Mouse (Mus musculus): ENCODE results near the gene Crhbp. TPM values are rescaled to one million over a fixed set of nuclear protein-coding genes. Genes with fewer than 3 reads are reported as not detected.

Gene Crhbp
- polyA plus RNA-seq (2014; fragmentation: Nextera tagmentation; extraction: Ambion mirVana) = 0.17 TPM in 1 of 2 replicates, not detected in the other

DNA sequence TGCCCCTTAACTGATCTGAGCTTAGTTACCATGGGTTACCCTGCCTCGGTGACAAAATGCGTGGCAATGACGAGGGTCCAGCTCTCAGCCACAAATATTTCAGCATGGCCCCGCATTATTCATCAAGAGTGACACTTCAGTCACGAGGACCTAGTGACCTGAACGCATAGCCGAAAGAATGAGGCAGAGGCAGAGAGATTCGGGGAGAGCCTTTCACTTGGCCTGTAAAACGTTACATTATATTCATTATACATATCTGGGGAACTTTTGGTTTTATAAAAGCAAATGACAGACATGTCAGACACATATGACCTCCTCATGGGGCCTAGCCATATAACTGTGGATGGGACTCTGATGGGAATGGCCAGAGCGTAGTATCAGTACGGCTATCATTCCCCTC lies at the start of gene Crhbp:
Crhbp (minus strand) TSS at position 101 of the 400 bp plus-strand sequence.
- peak within 1 kb of the TSS; percentile 45 for H3K4me3 ChIP-seq (ENCODE audit: low read depth, low read length)
- no peak for ATAC-seq (replicated peaks; ENCODE audit: insufficient number of reproducible peaks, low FRiP score, low TSS enrichment)
- peaks cover 37% of the 10 kb centered on the region for H3K27me3 ChIP-seq (ENCODE audit: control insufficient read depth, insufficient read depth, low read length)
- no peak within 1 kb of the TSS for H3K27ac ChIP-seq (ENCODE audit: low read depth, low read length)
- 51% methylated on average over 11 of the region's 11 CpGs for WGBS (ENCODE audit: insufficient replicate concordance)
- H3K9me3 ChIP-seq (replicated peaks; ENCODE audit: control insufficient read depth, low read length) = no peaks in the 10 kb centered on the region
- peak within 1 kb of the TSS; percentile 81 for H3K4me2 ChIP-seq
- no peaks in the 10 kb centered on the region for H3K4me1 ChIP-seq (ENCODE audit: control insufficient read depth, insufficient read depth, low read length)
- no peak within 1 kb of the TSS for H3K9ac ChIP-seq (ENCODE audit: low read depth, low read length)
- H3K36me3 ChIP-seq (ENCODE audit: control insufficient read depth, insufficient read depth, low read length) = no peaks in the 10 kb centered on the region

DNA sequence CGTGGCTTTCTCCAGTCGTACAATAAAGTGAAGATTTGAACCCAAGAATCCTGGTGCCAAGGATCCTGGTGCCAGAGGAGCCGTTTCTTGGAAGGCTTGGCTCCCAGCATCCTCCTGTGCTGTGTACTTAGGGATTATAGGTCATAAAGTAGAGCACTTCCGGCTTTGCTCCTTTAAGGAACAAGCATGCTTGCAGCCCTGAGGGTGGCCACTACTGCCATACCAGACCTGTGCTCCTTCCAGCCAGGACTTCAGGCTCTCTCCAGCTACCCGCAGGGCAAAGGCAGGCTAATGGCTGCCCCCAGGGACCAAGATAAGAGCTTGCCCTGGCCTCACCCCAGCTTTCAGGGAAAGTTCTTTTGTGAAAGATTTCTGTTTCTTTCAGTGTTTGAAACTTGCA lies 48.6 kb upstream of the Crhbp start:
- ATAC-seq (replicated peaks; ENCODE audit: insufficient number of reproducible peaks, low FRiP score, low TSS enrichment) = no peak
- no peak overlapping the region for H3K4me3 ChIP-seq (ENCODE audit: low read depth, low read length)
- no peak overlapping the region for H3K4me2 ChIP-seq
- H3K4me1 ChIP-seq (ENCODE audit: control insufficient read depth, insufficient read depth, low read length) = peaks cover 18% of the 10 kb centered on the region; the same call in 1 of the 2 replicates
- no peaks in the 10 kb centered on the region for H3K9me3 ChIP-seq (replicated peaks; ENCODE audit: control insufficient read depth, low read length)
- no peaks in the 10 kb centered on the region for H3K27me3 ChIP-seq (ENCODE audit: control insufficient read depth, insufficient read depth, low read length)
- WGBS (ENCODE audit: insufficient replicate concordance) = 56% methylated on average over 5 of the region's 5 CpGs
- H3K9ac ChIP-seq (ENCODE audit: low read depth, low read length) = no peak overlapping the region
- H3K36me3 ChIP-seq (ENCODE audit: control insufficient read depth, insufficient read depth, low read length) = no peaks in the 10 kb centered on the region
- no peak overlapping the region for H3K27ac ChIP-seq (ENCODE audit: low read depth, low read length)

DNA sequence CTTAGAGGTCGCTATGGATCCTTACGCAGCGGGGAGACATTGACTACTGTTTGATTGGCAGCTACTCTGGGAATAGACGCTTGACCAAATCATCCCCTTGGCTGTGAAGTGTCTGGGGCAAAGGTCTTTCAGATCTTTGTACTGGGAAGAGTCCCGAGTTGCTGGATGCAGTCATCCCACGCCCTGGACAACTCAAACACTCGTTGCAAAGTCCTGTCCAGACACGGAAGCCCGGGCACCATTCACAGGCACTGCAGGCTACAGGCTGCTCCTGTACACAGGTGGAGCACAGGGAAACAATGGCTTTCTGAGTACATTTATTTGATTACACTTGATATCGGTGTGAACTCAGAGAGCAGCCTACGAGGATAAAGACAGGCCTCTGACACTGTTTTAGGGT lies 46.6 kb upstream of the Crhbp start:
- WGBS (ENCODE audit: insufficient replicate concordance) = 61% methylated on average over 11 of the region's 11 CpGs
- Histone ChIP-seq H3K4me3 (ENCODE audit: low read depth, low read length) (no peak overlapping the region), H3K27me3 (ENCODE audit: control insufficient read depth, insufficient read depth, low read length) (no peaks in the 10 kb centered on the region), H3K4me2 (no peak overlapping the region), H3K36me3 (ENCODE audit: control insufficient read depth, insufficient read depth, low read length) (no peaks in the 10 kb centered on the region), H3K4me1 (ENCODE audit: control insufficient read depth, insufficient read depth, low read length) (peaks cover 18% of the 10 kb centered on the region; the same call in 1 of the 2 replicates), H3K27ac (ENCODE audit: low read depth, low read length) (no peak overlapping the region), H3K9me3 (replicated peaks; ENCODE audit: control insufficient read depth, low read length) (no peaks in the 10 kb centered on the region), H3K9ac (ENCODE audit: low read depth, low read length) (no peak overlapping the region)
- ATAC-seq (replicated peaks; ENCODE audit: insufficient number of reproducible peaks, low FRiP score, low TSS enrichment) = no peak

DNA sequence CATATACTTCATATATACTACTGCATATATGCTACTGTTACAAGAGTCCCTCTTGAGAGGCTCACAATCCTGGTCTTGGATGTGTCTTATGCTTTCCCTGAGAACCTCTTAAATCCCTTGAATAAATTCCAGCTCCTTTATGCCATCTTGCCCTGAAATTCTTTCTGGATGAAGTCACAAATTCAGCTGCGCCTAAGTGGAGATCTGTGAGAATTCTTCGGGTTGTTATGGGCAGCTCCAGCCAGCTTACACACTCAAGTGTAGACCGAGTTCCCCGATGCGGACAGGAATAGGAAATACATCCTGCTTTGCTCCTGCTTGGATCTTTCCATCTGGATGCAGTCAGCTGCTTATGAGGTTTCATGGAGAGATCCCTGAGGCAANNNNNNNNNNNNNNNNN lies 39.9 kb upstream of the Crhbp start:
- Histone ChIP-seq H3K4me2 (no peak overlapping the region), H3K4me3 (ENCODE audit: low read depth, low read length) (no peak overlapping the region), H3K27ac (ENCODE audit: low read depth, low read length) (no peak overlapping the region), H3K27me3 (ENCODE audit: control insufficient read depth, insufficient read depth, low read length) (peaks cover 2% of the 10 kb centered on the region; the same call in 1 of the 2 replicates), H3K9me3 (replicated peaks; ENCODE audit: control insufficient read depth, low read length) (no peaks in the 10 kb centered on the region), H3K4me1 (ENCODE audit: control insufficient read depth, insufficient read depth, low read length) (no peaks in the 10 kb centered on the region), H3K9ac (ENCODE audit: low read depth, low read length) (no peak overlapping the region), H3K36me3 (ENCODE audit: control insufficient read depth, insufficient read depth, low read length) (no peaks in the 10 kb centered on the region)
- WGBS (ENCODE audit: insufficient replicate concordance) = 37% methylated on average over 5 of the region's 5 CpGs
- ATAC-seq (replicated peaks; ENCODE audit: insufficient number of reproducible peaks, low FRiP score, low TSS enrichment) = no peak

DNA sequence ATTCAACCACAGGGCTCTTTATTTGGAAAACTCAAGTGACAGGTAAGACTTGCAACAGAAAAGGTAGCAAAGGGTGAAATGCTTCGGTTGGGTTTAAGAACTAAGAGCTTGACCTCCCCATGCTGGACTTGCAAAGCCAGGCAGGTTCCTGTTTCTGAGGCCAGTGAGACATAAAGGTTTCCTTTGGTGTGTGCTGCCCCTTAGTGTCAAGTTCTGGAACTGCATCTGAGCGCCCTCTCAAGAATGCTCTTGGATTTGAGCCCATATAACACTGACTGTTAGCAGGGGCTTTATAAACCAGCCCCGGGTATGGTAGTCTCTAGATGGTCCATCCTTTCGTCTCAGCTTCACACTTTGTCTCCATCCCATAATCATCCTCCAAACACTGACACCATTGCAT lies 36.7 kb upstream of the Crhbp start:
- no peaks in the 10 kb centered on the region for H3K9me3 ChIP-seq (replicated peaks; ENCODE audit: control insufficient read depth, low read length)
- 11% methylated on average over 4 of the region's 4 CpGs for WGBS (ENCODE audit: insufficient replicate concordance)
- H3K4me1 ChIP-seq (ENCODE audit: control insufficient read depth, insufficient read depth, low read length) = no peaks in the 10 kb centered on the region
- H3K27ac ChIP-seq (ENCODE audit: low read depth, low read length) = no peak overlapping the region
- H3K36me3 ChIP-seq (ENCODE audit: control insufficient read depth, insufficient read depth, low read length) = no peaks in the 10 kb centered on the region
- no peak overlapping the region for H3K4me2 ChIP-seq
- no peak for ATAC-seq (replicated peaks; ENCODE audit: insufficient number of reproducible peaks, low FRiP score, low TSS enrichment)
- no peak overlapping the region for H3K9ac ChIP-seq (ENCODE audit: low read depth, low read length)
- no peak overlapping the region for H3K4me3 ChIP-seq (ENCODE audit: low read depth, low read length)
- peaks cover 3% of the 10 kb centered on the region; the same call in 1 of the 2 replicates for H3K27me3 ChIP-seq (ENCODE audit: control insufficient read depth, insufficient read depth, low read length)

DNA sequence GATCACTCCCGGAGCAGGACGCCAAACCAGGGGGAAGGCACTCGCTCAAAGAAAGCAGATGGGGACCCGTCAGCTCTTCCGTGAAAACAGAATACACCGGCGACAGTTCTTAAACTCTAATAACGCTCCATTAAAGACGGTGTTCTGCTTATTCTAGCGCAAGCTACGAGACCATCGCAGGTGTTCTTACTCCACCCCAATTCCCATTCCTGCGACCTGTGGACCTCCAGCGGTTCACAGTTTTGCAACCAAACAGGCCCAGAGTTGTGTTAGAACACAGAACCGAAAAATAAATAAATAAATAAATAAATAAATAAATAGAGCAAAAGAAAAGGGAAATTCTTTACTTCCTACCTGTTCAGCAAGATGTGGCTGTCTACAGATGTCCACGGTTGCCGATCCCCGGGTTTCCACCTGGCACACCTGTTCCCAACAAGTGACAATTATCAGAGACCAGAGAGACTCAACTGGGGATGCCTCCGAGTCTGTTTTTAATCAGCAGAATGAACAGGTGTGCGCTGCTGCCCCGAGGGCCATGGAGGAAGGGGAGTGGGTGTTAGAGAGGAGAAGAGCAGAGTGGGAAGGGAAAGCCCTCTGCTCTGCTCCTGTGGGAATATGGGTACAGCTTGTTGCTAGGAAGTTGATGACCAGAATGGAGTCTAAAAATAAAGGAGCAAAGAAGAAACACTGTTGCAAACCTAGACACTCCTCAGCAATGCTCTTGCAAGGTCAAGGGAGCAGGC lies 34.1 kb upstream of the Crhbp start, which contains the start of gene S100z:
S100z (minus strand) TSS at position 51 of the 743 bp plus-strand sequence.
- Histone ChIP-seq H3K9me3 (replicated peaks; ENCODE audit: control insufficient read depth, low read length) (no peaks in the 10 kb centered on the region), H3K27me3 (ENCODE audit: control insufficient read depth, insufficient read depth, low read length) (peaks cover 3% of the 10 kb centered on the region; the same call in 1 of the 2 replicates), H3K4me1 (ENCODE audit: control insufficient read depth, insufficient read depth, low read length) (no peaks in the 10 kb centered on the region), H3K36me3 (ENCODE audit: control insufficient read depth, insufficient read depth, low read length) (no peaks in the 10 kb centered on the region), H3K9ac (ENCODE audit: low read depth, low read length) (no peak within 1 kb of the TSS), H3K27ac (ENCODE audit: low read depth, low read length) (no peak within 1 kb of the TSS), H3K4me2 (no peak within 1 kb of the TSS), H3K4me3 (ENCODE audit: low read depth, low read length) (no peak within 1 kb of the TSS)
- ATAC-seq (replicated peaks; ENCODE audit: insufficient number of reproducible peaks, low FRiP score, low TSS enrichment) = no peak
- 86% methylated on average over 21 of the region's 21 CpGs for WGBS (ENCODE audit: insufficient replicate concordance)

DNA sequence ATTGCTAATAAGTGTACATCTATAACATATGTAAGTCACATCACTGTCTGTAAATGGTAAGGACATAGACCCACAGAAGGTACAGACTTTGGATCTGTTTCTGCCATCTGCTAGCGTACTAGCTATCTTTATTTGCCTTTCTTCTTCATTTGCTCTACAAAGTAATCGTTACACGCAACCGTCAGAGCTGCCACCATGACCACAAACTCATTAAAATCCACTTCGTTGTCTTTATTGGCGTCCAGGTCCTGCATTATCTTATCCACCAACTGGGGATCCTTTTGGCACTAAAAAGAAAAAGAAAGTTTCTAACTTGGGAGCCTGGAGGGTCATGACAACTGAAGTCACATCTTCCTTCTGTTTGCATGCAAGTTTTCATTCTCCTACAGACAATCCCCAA lies 32.4 kb upstream of the Crhbp start:
- H3K4me1 ChIP-seq (ENCODE audit: control insufficient read depth, insufficient read depth, low read length) = no peaks in the 10 kb centered on the region
- no peak overlapping the region for H3K9ac ChIP-seq (ENCODE audit: low read depth, low read length)
- peaks cover 3% of the 10 kb centered on the region; the same call in 1 of the 2 replicates for H3K27me3 ChIP-seq (ENCODE audit: control insufficient read depth, insufficient read depth, low read length)
- H3K4me2 ChIP-seq = no peak overlapping the region
- no peak overlapping the region for H3K4me3 ChIP-seq (ENCODE audit: low read depth, low read length)
- H3K27ac ChIP-seq (ENCODE audit: low read depth, low read length) = no peak overlapping the region
- H3K9me3 ChIP-seq (replicated peaks; ENCODE audit: control insufficient read depth, low read length) = no peaks in the 10 kb centered on the region
- ATAC-seq (replicated peaks; ENCODE audit: insufficient number of reproducible peaks, low FRiP score, low TSS enrichment) = no peak
- H3K36me3 ChIP-seq (ENCODE audit: control insufficient read depth, insufficient read depth, low read length) = no peaks in the 10 kb centered on the region
- 76% methylated on average over 6 of the region's 6 CpGs for WGBS (ENCODE audit: insufficient replicate concordance)

DNA sequence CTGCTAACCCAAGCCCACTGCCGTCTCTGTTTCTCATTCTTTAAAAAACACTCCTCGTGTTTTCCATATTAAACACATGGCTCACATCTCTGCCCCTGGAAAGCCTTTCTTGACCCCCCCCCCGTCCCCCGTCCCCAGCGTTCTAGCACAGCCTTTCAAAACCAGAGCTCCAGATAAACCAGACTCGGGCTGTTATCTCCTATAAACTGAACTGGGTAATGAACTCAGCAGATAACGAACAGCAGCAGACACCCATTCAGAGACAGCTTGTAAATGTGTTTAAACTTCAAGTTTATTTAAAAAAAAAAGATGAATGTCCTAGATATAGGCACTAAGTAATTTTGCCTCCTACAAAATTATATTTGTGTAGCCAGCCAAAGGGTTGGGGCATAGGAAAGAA lies 30.4 kb upstream of the Crhbp start:
- H3K9ac ChIP-seq (ENCODE audit: low read depth, low read length) = no peak overlapping the region
- ATAC-seq (replicated peaks; ENCODE audit: insufficient number of reproducible peaks, low FRiP score, low TSS enrichment) = no peak
- H3K9me3 ChIP-seq (replicated peaks; ENCODE audit: control insufficient read depth, low read length) = no peaks in the 10 kb centered on the region
- no peaks in the 10 kb centered on the region for H3K4me1 ChIP-seq (ENCODE audit: control insufficient read depth, insufficient read depth, low read length)
- no peak overlapping the region for H3K4me2 ChIP-seq
- WGBS (ENCODE audit: insufficient replicate concordance) = 17% methylated on average over 7 of the region's 7 CpGs
- H3K36me3 ChIP-seq (ENCODE audit: control insufficient read depth, insufficient read depth, low read length) = no peaks in the 10 kb centered on the region
- no peak overlapping the region for H3K4me3 ChIP-seq (ENCODE audit: low read depth, low read length)
- no peak overlapping the region for H3K27ac ChIP-seq (ENCODE audit: low read depth, low read length)
- H3K27me3 ChIP-seq (ENCODE audit: control insufficient read depth, insufficient read depth, low read length) = peaks cover 3% of the 10 kb centered on the region; the same call in 1 of the 2 replicates

DNA sequence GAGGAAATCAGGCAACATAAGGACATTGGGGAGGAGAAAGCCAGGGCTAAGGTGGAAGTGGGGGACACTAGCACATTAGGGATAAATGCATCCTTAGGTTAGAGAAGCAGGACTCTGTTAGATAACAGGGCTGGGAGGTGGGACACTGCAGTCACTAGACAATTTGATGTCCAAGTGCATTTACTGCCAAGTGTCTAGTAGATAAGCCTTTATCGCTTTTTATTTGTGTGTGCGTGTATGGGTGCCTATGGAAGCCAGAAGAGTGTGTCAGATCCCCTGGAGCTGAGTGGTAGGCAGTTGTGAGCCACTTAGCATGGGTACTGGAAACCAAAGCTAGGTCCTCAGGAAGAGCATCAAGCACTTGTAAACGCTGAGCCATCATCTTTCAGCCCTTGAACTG lies 29.6 kb upstream of the Crhbp start:
- Histone ChIP-seq H3K9ac (ENCODE audit: low read depth, low read length) (no peak overlapping the region), H3K4me1 (ENCODE audit: control insufficient read depth, insufficient read depth, low read length) (no peaks in the 10 kb centered on the region), H3K4me3 (ENCODE audit: low read depth, low read length) (no peak overlapping the region), H3K9me3 (replicated peaks; ENCODE audit: control insufficient read depth, low read length) (no peaks in the 10 kb centered on the region), H3K4me2 (no peak overlapping the region), H3K27me3 (ENCODE audit: control insufficient read depth, insufficient read depth, low read length) (no peaks in the 10 kb centered on the region), H3K36me3 (ENCODE audit: control insufficient read depth, insufficient read depth, low read length) (no peaks in the 10 kb centered on the region), H3K27ac (ENCODE audit: low read depth, low read length) (no peak overlapping the region)
- ATAC-seq (replicated peaks; ENCODE audit: insufficient number of reproducible peaks, low FRiP score, low TSS enrichment) = no peak
- WGBS (ENCODE audit: insufficient replicate concordance) = 69% methylated on average over 3 of the region's 3 CpGs
